In the genomic region with DNA sequence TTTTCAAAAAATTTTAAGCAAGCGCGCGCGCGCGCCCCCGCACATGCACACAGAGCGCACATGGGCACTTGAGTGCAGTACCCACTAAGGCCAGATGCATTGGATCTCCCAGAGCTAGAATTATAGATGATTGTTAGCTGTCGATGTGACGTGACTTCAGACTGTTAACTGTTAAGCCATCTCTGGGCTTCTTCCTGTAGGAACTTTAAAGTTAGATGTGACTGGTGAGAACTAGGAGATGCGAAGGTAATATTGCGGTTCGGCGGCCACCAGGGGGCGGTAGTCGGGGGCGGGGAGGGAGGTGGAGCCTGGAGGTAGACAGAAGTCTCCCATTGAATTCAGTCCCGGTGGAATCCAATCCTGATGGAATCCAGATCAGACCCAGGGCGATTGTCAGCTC, we compare ENCODE assay signal across 9 mouse cellular contexts. TPM values are rescaled to one million over a fixed set of nuclear protein-coding genes. Genes with fewer than 3 reads are reported as not detected.
A peak's percentile ranks its signal among the peaks of the same experiment; 100 is the strongest.
DNase-seq lines count a peak whose midpoint lies in the region; ATAC-seq and TF ChIP-seq lines count a peak whose summit lies in the region.
"Had no signal": no experiment of that assay in that cellular context is flagged by ENCODE, and none has a peak within 500 bp of the region (broad histone marks: within the 10 kb centered on the region; RNA-seq: fewer than 3 reads in every experiment).

No protein-coding gene starts in this region.

- H3K9me3 ChIP-seq in forebrain, embryonic 15.5 days = no peaks in the 10 kb centered on the region
- H3K9me3 ChIP-seq in hindbrain, embryonic 15.5 days = no peaks in the 10 kb centered on the region
- no peaks in the 10 kb centered on the region for H3K9me3 ChIP-seq in midbrain, embryonic 15.5 days

- DNase-seq in cerebellum, adult 2 months = peak in 1 of 2 experiments; percentile 33
- DNase-seq in cerebellum, adult 11-12 months = no peak
- DNase-seq in adrenal gland, postnatal 25 days = peak; percentile 79
- DNase-seq in liver = peak; percentile 73

- no peaks in the 10 kb centered on the region for H3K36me3 ChIP-seq in forebrain, embryonic 15.5 days
- no peaks in the 10 kb centered on the region for H3K36me3 ChIP-seq in hindbrain, embryonic 15.5 days
- H3K36me3 ChIP-seq in midbrain, embryonic 15.5 days (replicated peaks) = no peaks in the 10 kb centered on the region
- H3K36me3 ChIP-seq in testis, adult 2 months (ENCODE audit: control insufficient read depth, insufficient read depth, low read length) = no peaks in the 10 kb centered on the region

- peak; percentile 32; the same call in 1 of the 2 replicates for ATAC-seq in forebrain, embryonic 15.5 days (replicated peaks)
- peak; percentile 21; the same call in 1 of the 2 replicates for ATAC-seq in hindbrain, embryonic 15.5 days (ENCODE audit: low FRiP score, low read depth)
- ATAC-seq in midbrain, embryonic 15.5 days (replicated peaks) = 0 out of 2 replicates have a peak, but pooled peaks have one; percentile 30
- ATAC-seq: Patski had no signal

- TF ChIP-seq POLR2A in cerebellum, adult 2 months (IDR thresholded peaks at IDR 0.05; ENCODE audit: borderline replicate concordance, insufficient read depth, low read length) = no peak
- no peak for TF ChIP-seq POLR2A in testis, adult 2 months (IDR thresholded peaks at IDR 0.05; ENCODE audit: control insufficient read depth, low read depth, low read length)

- WGBS in cerebellum, adult 2 months = 40% methylated on average over 19 of the region's 19 CpGs
- WGBS in forebrain, embryonic 15.5 days = 39% methylated on average over 19 of the region's 19 CpGs
- 40% methylated on average over 19 of the region's 19 CpGs for WGBS in hindbrain, embryonic 15.5 days
- 39% methylated on average over 19 of the region's 19 CpGs for WGBS in midbrain, embryonic 15.5 days

- H3K4me3 ChIP-seq in cerebellum, adult 2 months (replicated peaks; ENCODE audit: insufficient read depth, low read depth, low read length) = no peak overlapping the region
- H3K4me3 ChIP-seq in forebrain, embryonic 15.5 days = no peak overlapping the region
- H3K4me3 ChIP-seq in hindbrain, embryonic 15.5 days = 0 out of 2 replicates have a peak overlapping the region, but pooled peaks have one; percentile 11
- H3K4me3 ChIP-seq in midbrain, embryonic 15.5 days = no peak overlapping the region
- peak overlapping the region; percentile 20 for H3K4me3 ChIP-seq in testis, adult 2 months (ENCODE audit: control insufficient read depth, low read depth, low read length)

- H3K27me3 ChIP-seq in cerebellum, adult 2 months (ENCODE audit: control insufficient read depth, insufficient read depth, low read length) = no peaks in the 10 kb centered on the region
- H3K27me3 ChIP-seq in forebrain, embryonic 15.5 days = no peaks in the 10 kb centered on the region
- H3K27me3 ChIP-seq in hindbrain, embryonic 15.5 days = no peaks in the 10 kb centered on the region
- H3K27me3 ChIP-seq in midbrain, embryonic 15.5 days (replicated peaks) = no peaks in the 10 kb centered on the region
- no peaks in the 10 kb centered on the region for H3K27me3 ChIP-seq in testis, adult 2 months (ENCODE audit: control insufficient read depth, insufficient read depth, low read length)
- H3K27me3 ChIP-seq: Patski had no signal

- peak; percentile 33; the same call in 1 of the 2 replicates for TF ChIP-seq CTCF in cerebellum, adult 2 months (IDR thresholded peaks at IDR 0.05; ENCODE audit: borderline replicate concordance, insufficient read depth, low read depth, low read length)
- peak; percentile 74 for TF ChIP-seq CTCF in testis, adult 2 months (IDR thresholded peaks at IDR 0.05; ENCODE audit: control insufficient read depth, insufficient read depth, insufficient replicate concordance, low read depth, low read length)

- no peak overlapping the region for H3K9ac ChIP-seq in forebrain, embryonic 15.5 days (replicated peaks)
- no peak overlapping the region for H3K9ac ChIP-seq in hindbrain, embryonic 15.5 days
- H3K9ac ChIP-seq in midbrain, embryonic 15.5 days = no peak overlapping the region

- peak overlapping the region; percentile 24; the same call in 1 of the 2 replicates for H3K4me2 ChIP-seq in forebrain, embryonic 15.5 days (replicated peaks)
- peak overlapping the region; percentile 40 for H3K4me2 ChIP-seq in hindbrain, embryonic 15.5 days
- peak overlapping the region; percentile 33 for H3K4me2 ChIP-seq in midbrain, embryonic 15.5 days

- H3K27ac ChIP-seq in cerebellum, adult 2 months (ENCODE audit: insufficient read depth, low read length) = no peak overlapping the region
- H3K27ac ChIP-seq in forebrain, embryonic 15.5 days (replicated peaks) = no peak overlapping the region
- H3K27ac ChIP-seq in hindbrain, embryonic 15.5 days (replicated peaks) = no peak overlapping the region
- no peak overlapping the region for H3K27ac ChIP-seq in midbrain, embryonic 15.5 days
- no peak overlapping the region for H3K27ac ChIP-seq in testis, adult 2 months (ENCODE audit: control insufficient read depth, insufficient read depth, low read depth, low read length)

- H3K4me1 ChIP-seq in cerebellum, adult 2 months (ENCODE audit: control insufficient read depth, insufficient read depth, low read length) = no peaks in the 10 kb centered on the region
- no peaks in the 10 kb centered on the region for H3K4me1 ChIP-seq in forebrain, embryonic 15.5 days
- H3K4me1 ChIP-seq in hindbrain, embryonic 15.5 days (replicated peaks) = 0 out of 2 replicates have a peak, but pooled peaks cover 6% of the 10 kb centered on the region
- 0 out of 2 replicates have a peak, but pooled peaks cover 2% of the 10 kb centered on the region for H3K4me1 ChIP-seq in midbrain, embryonic 15.5 days
- no peaks in the 10 kb centered on the region for H3K4me1 ChIP-seq in testis, adult 2 months (ENCODE audit: control insufficient read depth, insufficient read depth, low read length)

RNA-seq across cellular contexts. Expression of a gene that starts 40.8 kb away (rescaled TPM):
- 7.7 and 8.4 TPM in 2 replicates for polyA plus RNA-seq in cerebellum, adult 2 months (2012; rRNA removed)
- 2.8 and 4.1 TPM in 2 replicates for total RNA-seq in adrenal gland, postnatal 25 days (2021)
- 49.1 and 54.8 TPM in 2 replicates for polyA plus RNA-seq in forebrain, embryonic 15.5 days (2015; fragmentation: Nextera tagmentation; extraction: Ambion mirVana)
- polyA plus RNA-seq in hindbrain, embryonic 15.5 days (2015; fragmentation: Nextera tagmentation; extraction: Ambion mirVana) = 53.3 and 55.1 TPM in 2 replicates
- 40.8 and 46.3 TPM in 2 replicates for polyA plus RNA-seq in midbrain, embryonic 15.5 days (2015; fragmentation: Nextera tagmentation; extraction: Ambion mirVana)
- polyA plus RNA-seq in testis, adult 2 months (2012; rRNA removed) = 1.3 and 2.0 TPM in 2 replicates

RNA-seq across cellular contexts. Expression of a gene that starts 45.7 kb away (rescaled TPM):
- 21.7 and 21.9 TPM in 2 replicates for polyA plus RNA-seq in cerebellum, adult 2 months (2012; rRNA removed)
- total RNA-seq in adrenal gland, postnatal 25 days (2021) = 32.4 and 32.5 TPM in 2 replicates
- polyA plus RNA-seq in forebrain, embryonic 15.5 days (2015; fragmentation: Nextera tagmentation; extraction: Ambion mirVana) = 16.9 and 18.4 TPM in 2 replicates
- 12.7 and 14.0 TPM in 2 replicates for polyA plus RNA-seq in hindbrain, embryonic 15.5 days (2015; fragmentation: Nextera tagmentation; extraction: Ambion mirVana)
- polyA plus RNA-seq in midbrain, embryonic 15.5 days (2015; fragmentation: Nextera tagmentation; extraction: Ambion mirVana) = 16.5 TPM in 2 replicates
- 32.3 and 33.4 TPM in 2 replicates for polyA plus RNA-seq in testis, adult 2 months (2012; rRNA removed)

Comparison
In these comparisons a context has a peak if more than half of its experiments do, and no peak if none do; other contexts are left out.
1. H3K4me3 ChIP-seq: peak in hindbrain, embryonic 15.5 days (single experiment) and testis, adult 2 months (single experiment); none in cerebellum, adult 2 months (single experiment), forebrain, embryonic 15.5 days (single experiment) and midbrain, embryonic 15.5 days (single experiment).
2. Peak in every context shown above with its lines, with median percentiles within 50 percentile points of each other: ATAC-seq and H3K4me2 ChIP-seq.